Mouse (Mus musculus) limb, embryonic 13.5 days (tissue): ENCODE measurements at regions not wholly inside any gene's neighbourhood (a gene's known extent, or its start where the extent isn't known, plus 50 kb on each side); places are given as distances from the start of the nearest gene placed in this dataset.

Experiments
- ATAC-seq: fragments of 200-750 bp; cut with Nextera tagmentation; 2 replicates; pipeline ENCODE4 v1.8.0; 2017; ENCODE audit warnings: low read depth, moderate number of reproducible peaks, moderate TSS enrichment; ENCODE audit not compliant: low FRiP score
- H3K27ac ChIP-seq: fragments of 300-500 bp; sonication (generic); 2 replicates; pipeline ENCODE4 v1.5.1; 2015; ENCODE audit warnings: inconsistent platforms, mild to moderate bottlenecking, moderate library complexity
- H3K27me3 ChIP-seq: fragments of 300-500 bp; sonication (generic); 2 replicates; pipeline ENCODE4 v1.6.1; 2015; ENCODE audit warnings: mild to moderate bottlenecking, inconsistent platforms
- H3K36me3 ChIP-seq: fragments of 300-500 bp; sonication (generic); 2 replicates; pipeline ENCODE4 v1.6.1; 2015; ENCODE audit warnings: inconsistent platforms, mild to moderate bottlenecking, moderate library complexity
- H3K4me1 ChIP-seq: fragments of 300-500 bp; sonication (generic); 2 replicates; pipeline ENCODE4 v1.6.1; 2015; ENCODE audit warnings: inconsistent platforms
- H3K4me2 ChIP-seq: fragments of 300-500 bp; sonication (generic); replicated peaks from 2 replicates; pipeline ENCODE4 v1.6.1; 2015; ENCODE audit warnings: inconsistent platforms, mild to moderate bottlenecking, moderate library complexity
- H3K4me3 ChIP-seq: fragments of 300-500 bp; sonication (generic); 2 replicates; pipeline ENCODE4 v1.5.1; 2015; ENCODE audit warnings: moderate library complexity, mild to moderate bottlenecking, inconsistent platforms
- H3K9ac ChIP-seq: fragments of 300-500 bp; sonication (generic); 2 replicates; pipeline ENCODE4 v1.6.1; 2015; ENCODE audit warnings: mild to moderate bottlenecking, inconsistent platforms
- H3K9me3 ChIP-seq: fragments of 300-500 bp; sonication (generic); 2 replicates; pipeline ENCODE4 v1.6.1; 2016; ENCODE audit warnings: inconsistent platforms
- WGBS: fragments of 180-500 bp; shearing (Covaris S2); methylation state at CpG from one replicate; pipeline ENCODE4 v1.1.7; 2015; 5-methylcytosine and 5-hydroxymethylcytosine counted together

- ATAC-seq = no peak
- 80% methylated on average over 6 of the region's 6 CpGs for WGBS
Observed at GRCm38 (mm10) chr17:52191064-52191682, 358.1 kb upstream of the Satb1 start.

DNA sequence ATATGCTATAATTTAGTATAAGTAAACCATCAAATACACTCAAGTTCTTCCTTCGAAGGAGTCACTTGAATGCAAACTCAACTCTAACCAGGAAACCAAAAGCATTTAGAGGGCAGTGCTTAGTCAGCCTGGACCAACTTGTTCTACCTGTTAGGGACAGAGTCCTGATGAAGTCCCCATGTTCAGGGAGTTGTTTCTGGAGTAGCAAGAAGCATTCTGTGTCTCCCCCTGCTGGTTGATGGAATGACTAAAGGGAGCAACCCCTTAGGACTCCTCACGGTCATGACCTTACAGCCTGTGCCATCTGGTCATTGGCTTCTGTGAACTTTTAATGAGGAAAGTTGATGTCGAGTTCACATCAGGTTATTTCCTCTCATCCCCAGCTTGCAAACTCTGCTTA lies 349.6 kb upstream of the Satb1 start:
- Histone ChIP-seq H3K9me3 (peaks cover 6% of the 10 kb centered on the region; the same call in 1 of the 2 replicates), H3K4me1 (no peaks in the 10 kb centered on the region), H3K27me3 (no peaks in the 10 kb centered on the region), H3K4me2 (no peak overlapping the region), H3K27ac (no peak overlapping the region), H3K4me3 (no peak overlapping the region), H3K9ac (no peak overlapping the region), H3K36me3 (no peaks in the 10 kb centered on the region)
- 30% methylated on average over 3 of the region's 3 CpGs for WGBS
- no peak for ATAC-seq

More at GRCm38 (mm10) chr17:52191064-52191682, 358.1 kb upstream of the Satb1 start:
- Histone ChIP-seq H3K9me3 (no peaks in the 10 kb centered on the region), H3K4me1 (no peaks in the 10 kb centered on the region), H3K27ac (no peak overlapping the region), H3K4me3 (no peak overlapping the region), H3K4me2 (no peak overlapping the region), H3K9ac (no peak overlapping the region), H3K27me3 (no peaks in the 10 kb centered on the region), H3K36me3 (no peaks in the 10 kb centered on the region)

GRCm38 (mm10) chr17:52177996-52178395 lies 344.9 kb upstream of the Satb1 start:
- no peak overlapping the region for H3K4me2 ChIP-seq
- H3K36me3 ChIP-seq = no peaks in the 10 kb centered on the region
- no peak overlapping the region for H3K4me3 ChIP-seq
- no peak overlapping the region for H3K9ac ChIP-seq
- 73% methylated on average over 2 of the region's 2 CpGs for WGBS
- H3K27me3 ChIP-seq = no peaks in the 10 kb centered on the region
- no peaks in the 10 kb centered on the region for H3K4me1 ChIP-seq
- H3K27ac ChIP-seq = no peak overlapping the region
- H3K9me3 ChIP-seq = peaks cover 6% of the 10 kb centered on the region; the same call in 1 of the 2 replicates
- ATAC-seq = no peak

DNA sequence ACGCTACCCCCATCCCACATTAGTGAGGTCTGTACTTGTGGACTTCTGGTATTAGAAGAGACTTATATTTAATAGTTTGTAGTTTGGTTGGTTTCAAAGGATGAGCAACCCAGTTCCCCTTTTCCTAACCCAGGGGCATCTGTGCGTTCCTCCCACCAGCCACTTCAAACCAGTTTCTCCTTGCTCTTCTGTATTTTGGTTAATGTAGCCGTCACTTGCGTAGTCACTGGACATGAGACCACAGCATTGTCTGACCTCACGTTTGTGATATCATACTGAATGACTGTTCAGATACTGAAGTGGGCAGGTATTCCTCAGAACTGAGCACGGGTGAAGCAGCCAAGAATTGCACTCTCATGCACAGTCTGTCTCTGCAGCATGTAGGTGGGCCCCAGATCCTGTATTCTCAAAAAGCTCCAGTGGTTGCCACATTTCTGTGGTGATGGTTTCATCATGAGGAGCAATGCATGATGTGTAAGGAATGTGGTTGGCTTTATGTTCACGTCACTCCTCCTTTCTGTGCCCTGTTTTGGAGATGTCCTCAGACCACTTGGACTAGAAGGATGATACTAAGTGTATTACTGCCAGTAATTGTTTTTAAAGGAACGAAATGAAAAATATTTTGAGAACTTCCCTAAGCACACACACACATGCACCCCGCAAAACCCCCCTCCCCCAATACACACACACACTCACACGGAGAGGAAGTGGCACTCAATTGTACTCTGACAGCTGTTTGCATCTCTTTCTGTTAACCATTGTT lies 335.2 kb upstream of the Satb1 start:
- no peaks in the 10 kb centered on the region for H3K4me1 ChIP-seq
- no peaks in the 10 kb centered on the region for H3K27me3 ChIP-seq
- H3K9me3 ChIP-seq = no peaks in the 10 kb centered on the region
- no peak overlapping the region for H3K4me2 ChIP-seq
- no peak overlapping the region for H3K9ac ChIP-seq
- no peaks in the 10 kb centered on the region for H3K36me3 ChIP-seq
- no peak for ATAC-seq
- WGBS = 85% methylated on average over 10 of the region's 10 CpGs
- H3K4me3 ChIP-seq = no peak overlapping the region
- no peak overlapping the region for H3K27ac ChIP-seq

DNA sequence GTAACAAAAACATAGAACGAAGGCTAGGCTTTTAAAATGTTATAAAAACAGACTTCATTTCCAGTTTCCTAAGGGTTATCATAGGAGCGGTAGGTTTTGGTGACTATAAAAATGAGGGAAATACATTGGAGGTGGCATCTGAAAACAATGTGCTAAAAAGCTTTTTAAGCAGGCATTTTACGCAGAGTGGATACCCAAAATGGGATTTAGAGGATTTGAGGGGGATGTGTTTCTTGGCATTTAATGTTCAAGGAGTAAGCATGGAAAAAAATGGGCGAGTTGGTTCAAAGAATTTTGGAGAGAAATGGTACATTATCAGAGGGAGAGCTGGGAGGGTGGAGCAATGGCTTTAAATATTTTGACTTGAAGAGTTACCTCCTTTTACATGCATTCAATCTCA lies 334.6 kb upstream of the Satb1 start:
- Histone ChIP-seq H3K27ac (no peak overlapping the region), H3K27me3 (no peaks in the 10 kb centered on the region), H3K36me3 (no peaks in the 10 kb centered on the region), H3K9ac (no peak overlapping the region), H3K4me1 (no peaks in the 10 kb centered on the region), H3K4me2 (no peak overlapping the region), H3K4me3 (no peak overlapping the region), H3K9me3 (no peaks in the 10 kb centered on the region)
- no peak for ATAC-seq
- WGBS = 68% methylated on average over 4 of the region's 4 CpGs

- H3K9ac ChIP-seq = no peak overlapping the region
- no peak overlapping the region for H3K27ac ChIP-seq
- H3K27me3 ChIP-seq = no peaks in the 10 kb centered on the region
- WGBS = 76% methylated on average over 5 of the region's 5 CpGs
- ATAC-seq = no peak
- H3K4me2 ChIP-seq = no peak overlapping the region
- H3K4me3 ChIP-seq = no peak overlapping the region
- no peaks in the 10 kb centered on the region for H3K4me1 ChIP-seq
- H3K36me3 ChIP-seq = no peaks in the 10 kb centered on the region
- H3K9me3 ChIP-seq = no peaks in the 10 kb centered on the region
Observed at GRCm38 (mm10) chr17:52165891-52166485, 332.9 kb upstream of the Satb1 start.

DNA sequence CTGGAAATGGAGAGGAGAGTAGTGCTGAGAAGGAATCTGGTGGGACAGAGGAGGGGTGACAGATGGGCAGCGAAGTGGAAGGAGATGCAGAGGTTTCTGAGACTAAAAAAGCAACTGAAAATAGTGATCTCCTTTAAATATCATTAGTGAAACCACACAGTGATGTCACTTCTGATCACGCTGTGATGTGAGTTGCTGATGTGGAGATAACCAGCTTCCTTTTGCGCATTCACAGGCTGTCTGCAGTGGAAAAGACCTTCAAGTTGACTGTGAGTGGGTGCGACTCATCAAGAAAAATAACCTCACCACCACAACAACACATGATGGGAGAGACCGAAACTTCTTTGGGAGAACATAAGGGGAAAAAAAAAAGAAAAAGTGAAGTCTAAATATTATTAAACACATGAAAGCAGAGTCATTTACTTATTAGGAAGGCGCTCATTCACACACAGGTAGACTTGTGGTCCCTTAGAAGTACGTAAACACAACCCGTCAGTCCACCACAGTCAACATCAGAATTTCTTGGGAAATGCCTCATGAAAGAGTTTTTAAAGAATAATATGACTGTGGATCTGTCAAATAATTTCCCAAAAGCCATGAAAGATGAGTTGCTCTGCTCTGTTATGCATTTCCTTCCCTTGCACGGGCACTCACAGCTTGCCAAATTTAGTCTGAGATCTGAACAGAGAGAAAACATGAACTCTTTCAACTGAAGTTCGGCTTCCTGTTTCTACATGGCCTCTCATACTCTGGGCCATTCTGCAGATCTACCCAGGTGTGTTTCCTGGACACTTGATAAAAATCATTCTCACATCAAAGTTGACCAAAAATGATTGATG lies 329.7 kb upstream of the Satb1 start:
- no peak overlapping the region for H3K4me2 ChIP-seq
- ATAC-seq = no peak
- no peaks in the 10 kb centered on the region for H3K36me3 ChIP-seq
- WGBS = 88% methylated on average over 10 of the region's 10 CpGs
- no peaks in the 10 kb centered on the region for H3K27me3 ChIP-seq
- no peak overlapping the region for H3K27ac ChIP-seq
- H3K9me3 ChIP-seq = no peaks in the 10 kb centered on the region
- H3K9ac ChIP-seq = no peak overlapping the region
- H3K4me1 ChIP-seq = no peaks in the 10 kb centered on the region
- H3K4me3 ChIP-seq = no peak overlapping the region

DNA sequence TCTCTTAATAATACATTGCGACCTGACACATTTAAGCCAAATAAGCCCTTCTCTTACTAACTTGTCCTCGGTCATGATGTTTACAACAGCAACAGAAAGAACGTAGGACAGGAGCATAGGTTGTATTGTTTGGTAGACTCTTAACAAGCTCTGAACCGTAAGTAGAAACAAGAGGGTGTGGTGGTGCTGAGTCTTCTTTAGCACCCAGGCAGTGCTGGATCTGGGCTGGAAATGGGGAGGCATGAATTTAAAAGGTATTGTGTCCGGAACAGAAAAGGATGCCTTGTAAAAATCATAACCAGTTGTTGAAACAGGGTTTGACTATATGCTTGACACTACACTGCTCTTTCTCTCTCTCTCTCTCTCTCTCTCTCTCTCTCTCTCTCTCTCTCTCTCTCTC lies 317.4 kb upstream of the Satb1 start:
- Histone ChIP-seq H3K36me3 (no peaks in the 10 kb centered on the region), H3K9ac (no peak overlapping the region), H3K9me3 (no peaks in the 10 kb centered on the region), H3K27ac (no peak overlapping the region), H3K4me3 (no peak overlapping the region), H3K4me1 (no peaks in the 10 kb centered on the region), H3K4me2 (no peak overlapping the region), H3K27me3 (no peaks in the 10 kb centered on the region)
- 85% methylated on average over 5 of the region's 5 CpGs for WGBS
- no peak for ATAC-seq

DNA sequence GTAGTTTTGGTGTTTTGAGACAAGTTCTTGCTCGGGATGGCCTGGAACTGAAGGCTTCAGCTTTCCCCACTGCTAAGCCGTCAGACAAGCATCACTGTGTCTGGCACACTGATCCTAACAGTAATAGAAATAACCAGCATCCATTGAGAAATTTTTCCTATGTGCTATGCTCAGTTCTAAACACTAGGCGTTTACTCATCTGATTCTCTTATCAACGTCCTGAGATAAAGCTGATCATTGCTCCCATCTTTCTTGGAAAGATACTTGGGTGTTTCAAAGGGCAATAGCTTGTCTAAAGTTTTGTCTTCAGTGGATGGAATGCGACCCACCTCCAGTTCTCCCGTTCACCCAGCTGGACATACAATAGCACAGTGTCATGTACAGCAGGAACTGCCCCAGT lies 316.7 kb upstream of the Satb1 start:
- Histone ChIP-seq H3K4me1 (no peaks in the 10 kb centered on the region), H3K36me3 (no peaks in the 10 kb centered on the region), H3K9me3 (no peaks in the 10 kb centered on the region), H3K27me3 (no peaks in the 10 kb centered on the region), H3K4me3 (no peak overlapping the region), H3K27ac (no peak overlapping the region), H3K9ac (no peak overlapping the region), H3K4me2 (no peak overlapping the region)
- 86% methylated on average over 6 of the region's 6 CpGs for WGBS
- no peak for ATAC-seq

GRCm38 (mm10) chr17:52149068-52149467 lies 316.0 kb upstream of the Satb1 start:
- no peak for ATAC-seq
- H3K36me3 ChIP-seq = no peaks in the 10 kb centered on the region

DNA sequence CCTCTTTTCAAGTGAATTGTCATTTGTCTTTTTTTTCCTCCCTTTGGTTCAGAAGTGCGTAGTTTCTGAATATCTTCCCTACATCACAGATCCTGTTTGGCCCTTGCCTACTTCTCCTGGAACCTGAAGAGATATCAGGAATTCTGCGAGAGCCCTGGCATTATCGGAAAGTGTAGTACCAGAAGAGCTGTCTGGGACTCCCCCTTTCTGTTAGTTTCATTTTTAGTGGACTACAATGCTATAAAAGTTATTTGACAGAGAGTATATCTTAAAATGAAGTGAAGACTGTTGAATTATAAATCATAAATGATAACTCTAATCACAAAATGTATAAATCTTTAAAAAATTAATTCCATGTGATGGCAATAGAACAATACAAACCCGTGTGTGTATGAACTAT lies 270.8 kb upstream of the Satb1 start:
- Histone ChIP-seq H3K27ac (no peak overlapping the region), H3K4me2 (no peak overlapping the region), H3K4me3 (no peak overlapping the region), H3K36me3 (no peaks in the 10 kb centered on the region), H3K27me3 (no peaks in the 10 kb centered on the region), H3K4me1 (no peaks in the 10 kb centered on the region), H3K9ac (no peak overlapping the region), H3K9me3 (no peaks in the 10 kb centered on the region)
- no peak for ATAC-seq
- WGBS = 92% methylated on average over 4 of the region's 4 CpGs

More at GRCm38 (mm10) chr17:52149068-52149467, 316.0 kb upstream of the Satb1 start:
- Histone ChIP-seq H3K4me2 (no peak overlapping the region), H3K9me3 (no peaks in the 10 kb centered on the region), H3K9ac (no peak overlapping the region), H3K27ac (no peak overlapping the region), H3K27me3 (no peaks in the 10 kb centered on the region), H3K4me1 (no peaks in the 10 kb centered on the region), H3K4me3 (no peak overlapping the region)
- WGBS = 83% methylated on average over 3 of the region's 3 CpGs

- no peaks in the 10 kb centered on the region for H3K36me3 ChIP-seq
- H3K4me3 ChIP-seq = no peak overlapping the region
- H3K4me2 ChIP-seq = no peak overlapping the region
- 24% methylated on average over 4 of the region's 4 CpGs for WGBS
- ATAC-seq = no peak
- H3K27me3 ChIP-seq = no peaks in the 10 kb centered on the region
- no peak overlapping the region for H3K9ac ChIP-seq
- peaks cover 7% of the 10 kb centered on the region; the same call in 1 of the 2 replicates for H3K9me3 ChIP-seq
- H3K27ac ChIP-seq = no peak overlapping the region
- H3K4me1 ChIP-seq = no peaks in the 10 kb centered on the region
Observed at GRCm38 (mm10) chr17:52085834-52086233, 252.7 kb upstream of the Satb1 start.
